In the genomic region with DNA sequence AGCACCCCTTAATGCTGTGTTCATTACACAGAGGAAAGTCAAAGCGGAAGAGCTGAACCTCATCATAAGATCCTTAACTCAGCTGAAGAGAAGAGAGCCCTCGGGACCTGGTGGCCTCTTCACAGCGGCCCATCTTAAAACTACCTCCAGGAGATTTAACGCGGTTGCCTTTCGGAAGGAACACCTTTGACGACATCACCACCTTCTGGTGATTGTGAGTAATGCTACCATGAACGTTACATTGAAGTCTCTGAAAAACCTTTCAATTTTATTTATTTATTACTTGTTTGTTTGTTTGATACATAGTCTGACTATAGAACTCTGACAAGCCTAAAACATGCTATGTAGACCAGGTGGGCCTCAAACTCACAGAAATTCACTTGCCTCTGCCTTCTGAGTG, we compare ENCODE assay signal across 9 mouse cellular contexts. TPM values are rescaled to one million over a fixed set of nuclear protein-coding genes. Genes with fewer than 3 reads are reported as not detected.
DNase-seq lines count a peak whose midpoint lies in the region; TF ChIP-seq lines count a peak whose summit lies in the region.
"Had no signal": no experiment of that assay in that cellular context is flagged by ENCODE, and none has a peak within 500 bp of the region (broad histone marks: within the 10 kb centered on the region; RNA-seq: fewer than 3 reads in every experiment).

No protein-coding gene starts in this region.

- no peaks in the 10 kb centered on the region for H3K9me3 ChIP-seq in embryonic facial prominence, embryonic 10.5 days
- H3K9me3 ChIP-seq: neural tube, embryonic 12.5 days had no signal

- H3K27me3 ChIP-seq in embryonic facial prominence, embryonic 10.5 days (replicated peaks; ENCODE audit: low read depth, poor library complexity, severe bottlenecking) = peaks cover 6% of the 10 kb centered on the region; the same call in 1 of the 2 replicates
- H3K27me3 ChIP-seq: neural tube, embryonic 12.5 days had no signal

- peak; percentile 87 for TF ChIP-seq CTCF in left cerebral cortex, adult 2 months (IDR thresholded peaks at IDR 0.05)

- H3K27ac ChIP-seq in left cerebral cortex, adult 2 months = no peak overlapping the region
- no peak overlapping the region for H3K27ac ChIP-seq in embryonic facial prominence, embryonic 10.5 days (replicated peaks)
- H3K27ac ChIP-seq: neural tube, embryonic 12.5 days had no signal

- DNase-seq in adrenal gland, adult 18-20 months (ENCODE audit: low spot score in 2 of 2) = peak; percentile 41 to 42
- no peak for DNase-seq in adrenal gland, postnatal 4 days (ENCODE audit: low spot score in 2 of 2)
- no peak for DNase-seq in left cerebral cortex, adult 2 months (ENCODE audit: extremely low spot score in 1 of 2, low spot score in 2 of 2)
- no peak for DNase-seq in left cerebral cortex, postnatal 4 days
- peak; percentile 75 for DNase-seq in adipocyte (ENCODE audit: low spot score)
- peak; percentile 33 for DNase-seq in embryonic facial prominence, embryonic 10.5 days (ENCODE audit: low spot score)
- peak; percentile 55 for DNase-seq in lung, postnatal 25 days (ENCODE audit: low spot score)
- DNase-seq in thymus, postnatal 10 days (ENCODE audit: low spot score in 2 of 2) = peak; percentile 24 to 67

- intact Hi-C loops in left cerebral cortex, adult 2 months (cut with DNase I) = loop anchor here (5.0 kb wide), 1 partner anchor 153 kb away; no protein-coding TSS in a partner anchor
- intact Hi-C loops in left cerebral cortex, postnatal 4 days (cut with DNase I) = no loop called here

- no peak overlapping the region for H3K4me3 ChIP-seq in left cerebral cortex, adult 2 months
- no peak overlapping the region for H3K4me3 ChIP-seq in embryonic facial prominence, embryonic 10.5 days
- H3K4me3 ChIP-seq: neural tube, embryonic 12.5 days had no signal

- peaks cover 18% of the 10 kb centered on the region for H3K4me1 ChIP-seq in embryonic facial prominence, embryonic 10.5 days

- 6% methylated on average over 8 of the region's 8 CpGs for WGBS in embryonic facial prominence, embryonic 10.5 days

- no peaks in the 10 kb centered on the region for H3K36me3 ChIP-seq in embryonic facial prominence, embryonic 10.5 days (replicated peaks)
- H3K36me3 ChIP-seq: neural tube, embryonic 12.5 days had no signal

RNA-seq across cellular contexts. Expression of gene Fam76a, which starts 8.4 kb away (rescaled TPM):
- total RNA-seq in adrenal gland, adult 18-20 months (2021) = 10 to 100 TPM; 25.2 to 26.1 TPM
- 10 to 100 TPM; 37.0 to 37.1 TPM for total RNA-seq in adrenal gland, postnatal 4 days (2021)
- total RNA-seq in left cerebral cortex, adult 2 months (2021) = 10 to 100 TPM; 47.6 to 49.9 TPM
- total RNA-seq in left cerebral cortex, postnatal 4 days (2021) = 10 to 100 TPM; 24.3 to 25.4 TPM
- polyA plus RNA-seq in embryonic facial prominence, embryonic 10.5 days (2016; fragmentation: Nextera tagmentation; extraction: Ambion mirVana) = 31.0 and 32.1 TPM in 2 replicates

RNA-seq across cellular contexts. Expression of gene Fgr, which starts 43.1 kb away (rescaled TPM):
- under 1 TPM; 0.43 to 0.58 TPM for total RNA-seq in adrenal gland, adult 18-20 months (2021)
- total RNA-seq in adrenal gland, postnatal 4 days (2021) = 1 to 10 TPM; 1.2 to 1.5 TPM
- under 1 TPM; 0.23 TPM for total RNA-seq in left cerebral cortex, adult 2 months (2021)
- total RNA-seq in left cerebral cortex, postnatal 4 days (2021) = under 1 TPM; 0.42 to 0.44 TPM
- 0.16 and 0.21 TPM in 2 replicates for polyA plus RNA-seq in embryonic facial prominence, embryonic 10.5 days (2016; fragmentation: Nextera tagmentation; extraction: Ambion mirVana)

RNA-seq across cellular contexts. Expression of gene Stx12, which starts 46.5 kb away (rescaled TPM):
- total RNA-seq in adrenal gland, adult 18-20 months (2021) = 10 to 100 TPM; 58.8 to 59.2 TPM
- 10 to 100 TPM; 54.8 to 58.3 TPM for total RNA-seq in adrenal gland, postnatal 4 days (2021)
- 100 to 1,000 TPM; 101 to 110 TPM for total RNA-seq in left cerebral cortex, adult 2 months (2021)
- total RNA-seq in left cerebral cortex, postnatal 4 days (2021) = 100 to 1,000 TPM; 146 to 153 TPM
- 53.5 and 58.7 TPM in 2 replicates for polyA plus RNA-seq in embryonic facial prominence, embryonic 10.5 days (2016; fragmentation: Nextera tagmentation; extraction: Ambion mirVana)

Comparison
In these comparisons a context has a peak if more than half of its experiments do, and no peak if none do; other contexts are left out.
1. DNase-seq: peak in adrenal gland, adult 18-20 months (2 of 2), adipocyte (single experiment), embryonic facial prominence, embryonic 10.5 days (single experiment), lung, postnatal 25 days (single experiment) and thymus, postnatal 10 days (2 of 2); none in adrenal gland, postnatal 4 days (0 of 2), left cerebral cortex, adult 2 months (0 of 2) and left cerebral cortex, postnatal 4 days (single experiment).